Mouse (Mus musculus) heart, postnatal 10 days (tissue): ENCODE results near the gene Atp6v0a1. TPM values are rescaled to one million over a fixed set of nuclear protein-coding genes. Genes with fewer than 3 reads are reported as not detected.
A peak's percentile ranks its signal among the peaks of the same experiment; 100 is the strongest.

Experiments used
- DNase-seq, 2 experiments: peaks; one replicate each; pipeline ENCODE4 v3.0.0; 2021
- intact Hi-C: fragments of 180-260 bp; cut with DNase I; formaldehyde crosslinking; loops from one replicate; pipeline ENCODE4 v1.15.1; 2025
- total RNA-seq, 2 experiments: library from RNA; stranded (reverse); gene quantifications; 2 replicates each; pipeline ENCODE4 v1.2.3; 2021

Gene Atp6v0a1
- total RNA-seq = 10 to 100 TPM; 89.6 to 93.8 TPM

DNA sequence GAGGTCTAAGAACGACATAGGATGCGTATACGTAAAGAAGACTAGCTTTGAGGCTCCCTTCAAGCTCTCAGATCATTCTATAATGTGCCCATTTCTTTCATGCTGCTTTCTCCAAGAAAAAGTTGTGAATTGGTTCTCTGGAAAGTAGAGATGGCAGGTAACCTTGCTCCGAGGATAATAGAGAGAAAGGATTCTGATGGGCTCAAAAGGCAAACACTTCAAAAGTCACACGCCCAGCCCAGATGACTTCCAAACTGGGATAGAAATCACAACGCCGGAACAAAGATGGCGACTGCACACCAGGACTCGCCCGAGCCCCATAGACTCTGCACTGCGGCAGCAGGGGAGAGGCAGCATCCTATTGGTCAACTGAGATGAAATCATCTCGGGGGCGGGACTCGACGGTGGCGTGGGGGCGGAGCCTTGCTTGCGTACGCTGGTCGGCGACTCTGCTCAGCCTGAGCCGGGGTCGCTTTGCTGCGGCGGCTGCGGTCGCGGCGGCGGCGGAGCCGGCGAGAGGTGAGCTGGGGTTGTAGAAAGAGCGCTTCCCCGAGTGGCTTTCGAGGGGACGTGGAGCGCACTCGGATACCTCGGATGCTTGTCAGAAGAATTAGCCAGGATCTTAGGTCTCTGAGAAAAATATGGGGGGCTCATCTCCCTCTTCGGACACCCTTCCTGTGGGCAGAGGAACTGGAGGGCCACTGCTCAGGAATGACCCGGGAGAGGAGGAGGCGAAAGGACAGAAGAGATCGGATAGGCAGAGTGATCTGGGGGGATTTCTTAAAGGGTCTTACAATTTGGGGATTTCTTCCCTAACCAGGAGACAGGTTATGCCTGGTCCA, at the start of gene Atp6v0a1:
Gene Atp6v0a1, plus strand, starts transcription at position 407 of the 842 bp plus-strand sequence.
- peak; percentile 98 to 99 for DNase-seq
- intact Hi-C loops = loop anchor here (2.0 kb wide), 2 partner anchors 26 to 52 kb away; no protein-coding TSS in a partner anchor

DNA sequence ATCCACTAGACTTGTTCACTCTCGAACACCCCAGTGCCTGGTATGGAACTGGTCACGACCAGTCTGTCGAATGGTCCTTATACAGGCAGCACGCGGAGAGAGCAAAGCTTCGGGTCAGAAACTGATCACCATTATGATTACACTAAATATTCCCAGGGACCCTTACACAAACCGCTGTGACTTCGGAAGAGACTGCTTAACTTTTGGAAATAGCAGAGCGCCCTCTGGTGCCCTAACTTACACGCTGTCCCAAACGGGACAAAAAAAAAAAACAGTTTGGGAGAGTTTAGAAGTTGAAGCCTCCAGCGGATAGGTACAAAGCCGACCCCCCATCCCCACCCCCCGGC, 49.8 kb upstream of the Atp6v0a1 start:
- DNase-seq = peak; percentile 78 to 85
- intact Hi-C loops = loop anchor here (5.0 kb wide), 1 partner anchor 247 kb away; the partner anchor contains the start of genes Hspb9 and Kat2a

DNA sequence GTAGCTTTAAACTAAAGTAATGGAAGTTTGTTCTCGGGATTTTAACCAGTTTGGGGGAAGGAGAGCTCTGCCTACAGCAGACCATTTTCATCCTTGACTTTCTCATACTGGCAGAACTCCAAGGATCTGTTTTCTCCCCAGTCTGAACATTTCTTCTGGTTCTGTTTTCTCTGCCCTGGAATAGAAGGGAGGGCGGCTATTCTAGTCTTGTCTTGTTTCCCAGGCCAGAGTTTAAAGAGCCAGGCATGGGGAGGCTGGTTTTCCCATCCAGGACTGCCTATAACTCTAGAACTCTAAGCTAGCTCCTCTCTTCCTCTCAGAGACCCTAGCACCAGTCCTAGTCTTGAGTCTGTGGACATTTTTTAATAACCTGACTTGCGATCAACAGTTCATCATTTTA, 49.4 kb upstream of the Atp6v0a1 start:
- intact Hi-C loops = loop anchor here (5.0 kb wide), 1 partner anchor 248 kb away; the partner anchor contains the start of genes Hspb9 and Kat2a
- peak; percentile 37 to 47 for DNase-seq

DNA sequence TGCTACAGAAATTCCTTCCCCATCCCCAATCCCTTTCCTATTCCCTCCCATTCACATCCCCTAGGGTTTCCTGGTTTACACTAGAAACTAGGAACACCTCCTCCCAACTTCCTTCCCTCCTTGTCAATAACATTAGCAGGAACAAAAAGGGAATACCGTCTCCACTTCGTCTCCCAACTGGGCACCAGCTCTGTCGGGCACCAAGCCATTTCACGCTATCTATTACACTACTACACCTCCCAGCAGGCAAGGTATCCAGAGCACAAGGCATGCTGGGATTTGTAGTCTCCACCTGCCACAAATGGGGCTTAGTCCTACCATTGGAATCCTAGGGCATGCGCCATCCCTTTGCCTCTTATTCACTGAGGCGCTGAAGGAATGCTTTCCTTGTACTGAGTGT, 48.7 kb upstream of the Atp6v0a1 start:
- intact Hi-C loops = no loop called here
- DNase-seq = peak; percentile 88 to 91

DNA sequence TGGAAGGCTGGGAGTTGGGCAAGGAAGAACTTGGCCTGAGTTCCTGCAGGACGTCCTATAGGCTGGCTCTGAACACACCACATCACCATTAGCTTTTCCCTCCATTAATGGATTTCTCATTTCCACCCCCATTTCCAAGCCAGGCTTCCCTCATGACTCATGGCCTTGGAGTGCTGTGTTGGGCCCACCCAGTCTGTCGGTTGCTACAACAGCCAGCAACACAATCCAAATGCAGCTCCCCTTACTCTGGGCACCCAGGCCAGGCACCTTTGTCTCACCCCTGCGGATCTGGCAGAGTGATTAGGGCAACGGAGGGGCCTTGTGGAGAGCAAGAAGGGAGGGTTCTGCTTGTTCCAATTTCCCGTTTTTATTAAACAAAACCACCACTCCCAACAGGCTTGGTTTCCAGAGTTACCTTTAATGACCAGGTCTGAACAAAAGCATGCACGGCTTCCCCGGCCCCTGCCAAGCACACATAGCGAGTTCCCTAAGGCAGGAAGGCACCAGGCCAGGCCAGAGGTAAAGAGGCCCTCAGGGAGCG, 46.8 kb upstream of the Atp6v0a1 start:
- peak; percentile 76 to 81 for DNase-seq
- intact Hi-C loops = no loop called here

DNA sequence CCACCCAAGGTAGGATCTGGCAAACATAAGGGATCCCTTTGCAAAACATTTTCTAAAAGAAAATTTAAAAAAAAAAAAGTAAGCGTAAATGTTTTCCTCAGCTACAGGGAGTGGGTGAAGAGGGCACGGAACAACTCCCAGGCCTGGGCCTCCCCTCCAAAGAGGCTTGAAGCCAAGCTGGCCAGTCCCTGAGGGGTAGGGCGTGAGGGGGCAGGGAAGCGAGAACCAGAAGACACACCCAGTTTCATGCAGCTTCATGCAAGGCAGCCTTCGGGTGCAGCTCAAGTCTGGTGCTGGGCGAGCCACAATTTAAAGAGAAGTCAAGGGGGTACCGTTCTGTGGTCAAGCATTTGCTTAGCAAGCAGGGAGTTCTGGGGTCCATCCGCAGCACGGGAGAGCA, 45.6 kb upstream of the Atp6v0a1 start:
- intact Hi-C loops = no loop called here
- DNase-seq = peak; percentile 68 to 70

DNA sequence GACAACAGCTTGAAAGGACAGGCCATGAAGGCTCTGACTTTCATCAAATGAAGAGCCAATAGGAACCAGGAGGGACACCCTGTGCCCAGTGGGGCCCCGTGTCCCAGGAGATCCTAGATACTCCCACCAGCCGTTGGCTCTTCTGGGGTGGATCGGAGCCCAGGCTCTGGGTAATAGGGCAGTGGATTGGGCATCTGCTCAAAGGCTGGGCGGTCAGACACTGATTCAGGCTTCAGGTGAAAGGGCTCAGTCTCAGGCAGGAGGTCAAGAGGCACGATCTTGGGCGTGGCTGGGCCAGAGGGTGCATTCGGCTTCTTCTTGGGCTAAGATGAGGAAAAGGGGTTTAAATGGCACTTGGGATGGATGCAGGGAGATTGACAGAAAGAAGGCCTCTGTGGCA, 45.1 kb upstream of the Atp6v0a1 start:
- no peak for DNase-seq
- intact Hi-C loops = no loop called here

DNA sequence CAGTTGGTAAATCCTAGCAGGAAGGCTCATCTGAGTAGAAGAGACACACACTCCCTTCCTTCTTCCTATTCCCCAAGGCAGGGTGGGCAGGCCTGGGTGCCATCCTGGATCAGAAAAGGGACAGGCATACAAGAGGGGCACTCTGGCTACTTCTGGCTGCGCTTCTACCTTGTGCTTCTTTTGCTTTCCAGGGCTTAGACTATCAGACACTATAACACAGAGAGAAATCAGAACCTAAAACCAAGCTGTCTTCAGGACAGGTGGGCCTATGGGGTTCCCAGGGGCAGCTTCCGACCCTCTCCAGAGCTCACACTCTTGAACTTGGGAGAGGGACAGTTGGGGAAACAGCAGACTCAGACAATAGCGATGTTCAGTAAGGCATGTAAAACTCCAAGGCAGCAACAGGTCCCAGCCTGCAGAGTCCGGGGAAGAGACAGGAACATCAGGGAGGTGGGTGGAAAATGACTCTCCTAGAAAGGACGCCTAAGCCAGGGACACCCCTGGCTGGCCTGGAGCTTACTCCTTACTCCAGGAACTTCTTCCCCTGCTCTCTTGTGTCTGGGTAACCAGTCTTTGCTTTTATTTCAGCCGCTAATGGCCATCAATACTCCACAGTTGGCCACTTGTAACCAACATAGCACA, 44.2 kb upstream of the Atp6v0a1 start:
- intact Hi-C loops = no loop called here
- no peak for DNase-seq

DNA sequence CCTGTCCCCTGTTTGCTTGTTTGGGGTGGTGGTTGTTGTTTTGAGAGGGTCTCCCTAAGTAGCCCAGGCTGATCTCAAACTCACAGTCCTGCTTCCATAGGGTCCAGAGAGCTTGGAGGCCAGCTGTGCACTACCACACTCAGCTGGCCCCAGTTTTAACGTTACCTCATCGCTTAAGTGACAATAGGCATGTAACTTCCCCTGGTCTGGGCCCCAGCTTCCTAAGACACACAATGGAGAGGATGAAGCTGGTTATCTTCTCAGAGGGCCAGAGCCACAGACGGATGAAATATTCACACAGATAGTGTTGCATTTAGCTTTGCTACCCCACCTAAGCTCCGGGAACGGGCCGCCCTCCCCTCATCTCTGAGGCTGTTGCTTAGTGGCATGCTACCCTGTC, 43.5 kb upstream of the Atp6v0a1 start:
- DNase-seq = peak; percentile 42 to 48
- intact Hi-C loops = no loop called here

DNA sequence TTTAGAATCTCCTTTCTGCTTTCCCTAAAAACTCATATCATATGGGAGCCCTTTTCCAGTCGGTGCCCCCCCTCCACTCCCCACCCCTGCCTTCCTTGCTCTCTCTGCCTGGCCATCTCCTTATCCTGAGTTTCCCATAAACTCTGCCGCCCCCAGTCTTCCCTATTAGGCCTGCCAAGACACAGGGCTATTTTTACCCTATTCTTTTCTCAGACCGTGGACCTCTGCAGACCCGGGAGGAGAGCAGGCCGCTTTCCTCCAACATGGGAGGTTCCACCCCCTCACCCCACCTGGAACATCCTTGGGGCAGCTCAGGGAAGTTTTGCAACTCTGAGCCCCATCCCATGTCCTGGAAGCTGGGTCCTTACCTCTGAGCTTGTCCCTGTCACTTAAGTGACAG, 41.9 kb upstream of the Atp6v0a1 start:
- intact Hi-C loops = no loop called here
- DNase-seq = peak; percentile 56 to 58

DNA sequence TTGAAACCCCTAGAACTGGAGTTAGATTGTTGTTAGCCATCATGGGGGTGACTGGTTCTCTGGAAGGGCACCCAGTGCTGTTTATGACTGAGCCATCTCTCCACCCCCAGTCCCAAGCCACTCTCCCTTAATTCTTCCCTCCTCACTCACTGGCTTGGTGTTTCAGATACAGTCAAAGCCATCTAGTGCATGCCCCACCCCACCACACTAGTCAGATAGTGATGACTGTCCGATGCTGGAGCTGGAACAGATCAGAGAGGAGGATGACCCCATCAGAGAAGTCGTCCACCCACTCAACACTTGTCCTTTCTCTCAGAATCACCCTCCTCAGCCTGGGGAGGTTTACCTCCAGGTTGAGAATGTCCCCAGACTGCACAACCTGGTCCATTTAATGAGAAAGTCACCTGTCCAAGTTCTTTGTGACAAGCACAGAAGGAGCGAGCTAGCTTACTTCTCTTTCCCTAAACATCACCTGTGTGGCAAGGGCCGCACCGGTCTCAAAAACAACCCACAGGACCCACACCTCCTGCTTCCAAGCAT, 41.3 kb upstream of the Atp6v0a1 start:
- DNase-seq = no peak
- intact Hi-C loops = no loop called here

DNA sequence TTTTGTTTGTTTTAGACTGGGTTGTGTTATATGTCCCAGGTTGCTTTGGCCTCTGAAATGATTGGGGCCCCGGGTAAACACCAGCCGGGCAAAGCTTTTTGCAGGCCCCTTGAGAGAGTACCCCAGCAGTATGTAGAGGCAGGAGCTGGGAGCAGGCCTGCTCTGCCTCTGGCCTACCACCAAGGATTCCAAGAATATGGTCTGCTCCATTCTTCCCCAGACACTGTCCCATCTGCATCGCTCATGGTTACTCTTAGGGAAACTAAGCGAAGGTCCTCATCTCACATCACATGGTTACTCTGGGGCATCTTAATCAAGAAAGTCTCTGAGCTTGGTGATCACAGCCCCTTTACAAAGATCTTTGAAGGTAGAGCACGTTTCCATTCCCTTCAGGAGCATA, 40.8 kb upstream of the Atp6v0a1 start:
- intact Hi-C loops = no loop called here
- no peak for DNase-seq

DNA sequence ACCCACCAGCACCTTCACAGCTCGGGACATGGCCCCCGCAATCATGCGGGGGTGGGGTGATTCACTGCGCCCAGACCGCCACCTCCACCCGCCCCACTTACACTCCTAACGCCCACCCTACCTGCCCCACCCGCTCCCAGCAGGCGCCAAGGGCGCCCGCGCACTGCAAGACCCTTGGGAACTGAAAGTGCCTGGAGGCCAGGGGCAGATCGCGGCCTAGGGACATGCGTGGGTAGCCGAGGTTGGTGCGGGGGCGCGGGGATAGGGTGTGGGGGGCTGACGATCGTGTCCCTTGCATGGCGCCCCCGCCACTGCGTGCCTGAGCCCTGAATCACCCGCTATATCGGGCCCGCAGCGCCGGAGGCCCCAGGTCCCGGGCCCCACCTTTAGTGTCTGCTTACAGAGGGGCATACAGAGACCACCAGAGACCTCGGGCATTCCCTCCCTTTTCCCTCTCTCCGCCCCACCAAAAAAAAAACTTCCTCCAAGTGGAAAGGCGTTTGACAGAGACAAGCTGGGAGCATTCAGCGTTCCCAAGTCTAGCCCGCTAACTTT, 40.0 kb upstream of the Atp6v0a1 start:
- intact Hi-C loops = no loop called here

DNA sequence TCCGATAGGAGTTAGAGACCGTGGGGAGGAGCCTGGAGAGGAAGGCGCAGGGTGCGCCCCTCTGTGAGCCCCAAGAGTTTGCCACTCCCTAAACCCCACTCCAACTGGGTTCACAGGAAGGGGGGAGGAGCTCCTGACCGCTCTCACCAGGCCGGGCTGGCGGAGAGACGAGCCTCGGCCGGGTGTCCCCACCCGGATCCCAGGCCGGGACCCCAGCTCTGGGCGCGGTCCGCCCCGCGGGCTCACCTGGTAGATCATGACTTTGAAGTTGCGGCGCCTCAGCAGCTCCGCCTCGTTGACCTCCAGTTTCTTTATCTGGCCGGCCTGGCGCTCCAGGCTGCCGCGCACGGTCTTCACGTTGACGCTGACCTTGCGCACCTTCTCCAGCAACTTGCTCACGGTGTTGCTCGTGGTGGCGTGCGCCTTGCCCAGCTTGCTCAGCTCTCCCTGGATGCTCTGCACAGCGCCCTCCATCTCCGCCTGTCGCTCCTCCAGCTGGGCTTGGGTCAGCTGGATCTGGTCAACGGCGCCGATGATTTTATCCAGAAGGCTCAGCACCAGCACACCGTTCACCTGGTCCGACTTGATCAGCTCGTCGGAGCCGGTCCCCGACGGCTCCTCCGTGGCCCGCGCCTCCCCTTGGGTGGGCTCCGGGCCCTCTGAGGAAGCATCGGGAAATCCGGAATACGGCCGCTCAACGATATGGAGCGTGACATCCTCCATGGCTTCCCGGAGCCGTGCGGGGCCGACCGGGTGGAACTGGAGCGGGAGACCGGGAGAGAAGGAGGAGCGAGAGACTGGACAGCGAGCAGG, 39.3 kb upstream of the Atp6v0a1 start:
- DNase-seq = peak; percentile 80 to 81
- intact Hi-C loops = no loop called here

More for the DNA sequence above, 40.0 kb upstream of the Atp6v0a1 start:
- DNase-seq = peak in 1 of 2 experiments; percentile 60

DNA sequence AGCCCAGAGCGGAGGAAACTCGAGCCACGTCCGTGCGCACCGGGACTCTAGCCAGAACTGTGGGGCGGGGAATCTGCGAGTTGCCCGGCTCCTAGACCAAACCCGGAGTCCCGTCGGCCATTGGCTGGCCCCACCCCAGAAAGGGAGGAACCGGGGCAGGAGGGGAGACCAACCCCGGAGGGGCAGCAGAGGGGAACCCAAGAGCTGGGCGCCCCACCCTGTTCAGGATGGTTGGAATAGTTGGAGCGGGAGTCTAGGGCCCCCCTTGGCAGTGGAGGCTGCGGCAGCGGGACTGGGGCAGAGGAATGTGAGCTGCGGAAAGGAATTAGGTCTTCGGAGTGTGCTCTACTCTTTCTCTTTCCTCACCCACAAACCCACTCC, 38.7 kb upstream of the Atp6v0a1 start, which contains the start of gene Cavin1:
Gene Cavin1, minus strand, starts transcription at position 331 of the 381 bp plus-strand sequence.
- intact Hi-C loops = no loop called here
- DNase-seq = peak; percentile 99 to 100

DNA sequence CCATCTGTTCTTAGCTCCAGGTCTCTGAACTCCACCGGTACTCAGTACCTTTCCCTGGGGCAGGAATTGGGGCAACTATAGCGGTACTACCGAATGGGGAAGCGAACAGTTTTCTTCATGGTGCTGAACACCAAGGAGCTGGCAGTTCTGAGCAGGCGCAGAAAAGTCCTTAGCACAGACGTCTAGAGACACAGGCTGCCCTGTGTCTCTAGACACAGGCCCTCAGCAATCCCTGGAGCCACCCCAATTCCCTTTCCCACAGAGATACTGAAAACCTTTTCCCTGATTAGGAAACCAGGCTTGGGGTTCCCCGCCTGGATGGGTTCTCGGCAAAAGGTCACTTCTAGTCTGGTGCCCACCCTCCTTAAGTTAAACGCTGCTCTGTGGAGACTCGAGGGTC, 37.8 kb upstream of the Atp6v0a1 start:
- intact Hi-C loops = no loop called here
- no peak for DNase-seq

DNA sequence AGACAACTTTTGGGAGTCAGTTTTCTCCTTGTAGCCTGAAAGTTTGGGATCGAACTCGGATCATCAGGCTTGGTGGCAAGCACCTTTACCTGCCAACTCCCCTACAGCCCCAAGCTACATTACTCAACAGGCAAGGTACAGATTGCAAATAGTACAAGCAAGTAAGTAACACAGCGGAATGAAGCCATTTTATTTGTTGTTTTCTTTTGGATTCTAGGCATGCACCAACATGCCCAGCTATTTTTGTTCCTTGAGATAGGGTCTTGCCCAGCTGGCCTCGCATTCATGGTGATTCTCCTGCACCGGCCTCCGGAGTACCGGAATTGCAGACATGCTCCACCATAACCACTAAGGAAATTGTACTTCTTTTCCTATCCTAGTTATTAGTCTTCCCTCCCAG, 36.0 kb upstream of the Atp6v0a1 start:
- intact Hi-C loops = no loop called here
- DNase-seq = no peak

DNA sequence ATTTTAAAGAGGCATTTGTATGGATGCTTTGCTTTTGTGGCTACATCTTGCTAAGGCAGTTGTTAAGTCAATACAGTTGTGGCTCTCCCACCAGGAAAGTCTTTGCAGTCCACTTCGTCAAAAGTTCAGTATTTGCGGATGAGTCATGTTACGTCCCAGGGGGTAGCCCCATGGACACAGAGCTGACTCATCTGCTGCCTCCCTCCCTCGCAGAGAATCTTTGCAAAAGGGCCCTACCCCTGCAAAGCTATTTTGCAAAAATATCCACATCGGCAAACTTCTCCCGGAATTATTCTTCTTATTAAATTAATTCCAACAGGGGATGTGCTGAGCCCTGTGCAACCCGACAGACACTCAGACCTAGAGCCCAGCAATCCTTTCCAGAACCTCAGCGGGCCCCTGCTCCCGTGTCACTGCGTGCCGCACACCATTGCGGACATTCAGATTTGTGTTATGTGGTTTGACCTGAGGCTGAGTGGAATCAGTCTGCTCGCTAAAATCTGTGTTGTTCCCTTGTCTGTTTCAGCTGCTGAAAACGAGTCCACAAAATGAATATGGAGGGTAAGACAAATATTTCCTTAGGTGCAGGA, 34.8 kb upstream of the Atp6v0a1 start:
- DNase-seq = peak; percentile 65 to 69

DNA sequence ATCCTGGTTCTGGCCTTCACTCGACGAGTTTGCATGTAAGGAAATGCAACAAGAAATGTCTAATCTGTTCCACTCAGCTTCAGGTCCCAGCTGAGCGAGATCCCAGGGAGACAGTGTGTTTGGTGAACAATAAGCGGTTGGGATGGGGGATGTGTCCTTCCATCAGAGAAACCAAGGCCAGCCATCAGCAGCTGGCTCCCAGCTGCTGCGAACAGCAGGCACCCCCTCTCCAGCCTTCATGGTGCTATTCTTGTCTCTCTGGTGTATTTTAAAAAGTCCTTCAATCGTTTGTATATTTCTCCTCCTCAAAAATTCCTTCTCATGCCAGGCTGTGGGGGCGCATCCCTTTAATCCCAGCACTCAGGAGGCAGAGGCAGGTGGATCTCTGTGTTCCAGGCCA, 34.0 kb upstream of the Atp6v0a1 start:
- intact Hi-C loops = no loop called here
- DNase-seq = peak; percentile 57 to 60

More for the DNA sequence above, 34.8 kb upstream of the Atp6v0a1 start:
- intact Hi-C loops = no loop called here

DNA sequence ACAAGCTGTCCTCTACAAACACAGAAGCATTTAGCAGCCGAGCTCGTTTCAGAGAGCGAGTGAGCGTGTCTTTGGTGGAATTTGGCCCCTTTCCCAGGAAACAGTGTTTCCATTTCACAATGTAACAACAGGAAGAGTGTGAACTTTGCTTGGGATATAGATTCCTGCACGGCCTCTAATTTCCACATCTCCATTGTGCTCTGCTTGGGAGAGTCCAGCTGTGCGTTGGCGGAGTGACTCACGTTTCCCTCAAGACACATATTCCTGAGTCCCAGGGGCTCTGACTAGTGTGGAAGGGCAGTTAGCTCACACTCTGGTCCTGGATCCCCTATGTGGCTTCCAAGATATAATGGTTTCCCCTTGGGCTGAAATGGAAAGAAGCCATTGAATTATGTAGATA, 29.4 kb upstream of the Atp6v0a1 start:
- peak; percentile 84 for DNase-seq
- intact Hi-C loops = loop anchor here (5.0 kb wide), 1 partner anchor 202 kb away; no protein-coding TSS in a partner anchor
